Mouse (Mus musculus): Measurements from ENCODE around the gene Lcor. TPM values are rescaled to one million over a fixed set of nuclear protein-coding genes. Genes with fewer than 3 reads are reported as not detected.

Lcor gene
- polyA plus RNA-seq, 1 experiment, result 4.8 TPM

GRCm38 (mm10) chr19:41481887-41482189, 599 bp upstream of the Lcor start:
- H3K36me3 ChIP-seq (ENCODE audit: control insufficient read depth, insufficient read depth, low read length), result no peaks in the 10 kb centered on the region
- 1% methylated on average over 6 of the region's 6 CpGs for WGBS
- no peak for DNase-seq
- peak overlapping the region; percentile 71 for H3K27ac ChIP-seq (ENCODE audit: control insufficient read depth, insufficient read depth, low read length)
- peak overlapping the region; percentile 51 for H3K4me3 ChIP-seq (ENCODE audit: control insufficient read depth, insufficient read depth, low read length)
- no peaks in the 10 kb centered on the region for H3K27me3 ChIP-seq (ENCODE audit: control insufficient read depth, insufficient read depth, low read length)
- no peak for TF ChIP-seq POLR2A (IDR thresholded peaks at IDR 0.05; ENCODE audit: control insufficient read depth, extremely low read depth, insufficient read depth, low read length, poor library complexity)
- TF ChIP-seq CTCF (IDR thresholded peaks at IDR 0.05; ENCODE audit: borderline replicate concordance, control insufficient read depth, extremely low read depth, insufficient read depth, low read length, poor library complexity), result no peak
- peaks cover 9% of the 10 kb centered on the region for H3K4me1 ChIP-seq (replicated peaks; ENCODE audit: control insufficient read depth, insufficient read depth, low read length)

GRCm38 (mm10) chr19:41482909-41483444, 540 bp downstream of the Lcor start:
- Histone ChIP-seq H3K27ac (ENCODE audit: control insufficient read depth, insufficient read depth, low read length) (peak overlapping the region; percentile 70; the same call in 1 of the 2 replicates), H3K4me3 (ENCODE audit: control insufficient read depth, insufficient read depth, low read length) (peak overlapping the region; percentile 97), H3K36me3 (ENCODE audit: control insufficient read depth, insufficient read depth, low read length) (no peaks in the 10 kb centered on the region), H3K4me1 (replicated peaks; ENCODE audit: control insufficient read depth, insufficient read depth, low read length) (peaks cover 9% of the 10 kb centered on the region), H3K27me3 (ENCODE audit: control insufficient read depth, insufficient read depth, low read length) (no peaks in the 10 kb centered on the region)
- 0 out of 2 replicates have a peak, but pooled peaks have one; percentile 36 for TF ChIP-seq POLR2A (IDR thresholded peaks at IDR 0.05; ENCODE audit: control insufficient read depth, extremely low read depth, insufficient read depth, low read length, poor library complexity)
- no peak for TF ChIP-seq CTCF (IDR thresholded peaks at IDR 0.05; ENCODE audit: borderline replicate concordance, control insufficient read depth, extremely low read depth, insufficient read depth, low read length, poor library complexity)
- 3% methylated on average over 84 of the region's 91 CpGs for WGBS
- DNase-seq, result peak; percentile 75

DNA sequence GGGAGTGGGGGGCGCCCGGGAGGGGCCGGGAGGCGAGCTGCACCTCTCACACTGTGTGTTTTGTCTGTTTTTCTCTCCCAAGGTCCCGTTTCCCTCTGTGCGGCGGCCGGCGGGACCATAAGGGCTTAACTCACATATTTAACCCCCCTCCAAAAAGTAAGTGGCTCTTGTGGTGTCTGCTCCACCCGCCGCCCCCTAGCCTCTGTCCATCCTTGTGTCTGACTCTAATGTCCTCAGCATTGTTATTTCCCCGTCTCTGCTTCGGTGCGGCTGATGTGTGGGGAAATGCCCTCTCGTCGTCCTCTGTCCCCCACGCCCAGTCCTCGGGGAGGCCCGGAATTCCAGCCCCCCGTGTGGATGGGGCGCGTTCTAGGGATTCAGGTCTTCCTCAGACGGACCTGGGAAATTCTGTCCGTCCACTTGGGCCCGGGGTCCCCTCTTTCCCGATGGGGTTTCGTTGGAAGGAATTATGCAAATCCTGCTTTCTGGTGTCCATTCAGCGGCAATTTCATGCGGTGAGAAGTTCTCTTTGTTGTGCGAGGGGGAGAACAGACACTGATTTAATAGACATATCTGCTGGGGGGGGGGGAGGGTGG, 1.1 kb downstream of the Lcor start:
- Histone ChIP-seq H3K36me3 (ENCODE audit: control insufficient read depth, insufficient read depth, low read length) (no peaks in the 10 kb centered on the region), H3K4me3 (ENCODE audit: control insufficient read depth, insufficient read depth, low read length) (peak overlapping the region; percentile 97), H3K27ac (ENCODE audit: control insufficient read depth, insufficient read depth, low read length) (no peak overlapping the region), H3K27me3 (ENCODE audit: control insufficient read depth, insufficient read depth, low read length) (no peaks in the 10 kb centered on the region), H3K4me1 (replicated peaks; ENCODE audit: control insufficient read depth, insufficient read depth, low read length) (peaks cover 9% of the 10 kb centered on the region)
- DNase-seq, result no peak
- WGBS, result 4% methylated on average over 28 of the region's 30 CpGs
- TF ChIP-seq POLR2A (IDR thresholded peaks at IDR 0.05; ENCODE audit: control insufficient read depth, extremely low read depth, insufficient read depth, low read length, poor library complexity) (no peak), CTCF (IDR thresholded peaks at IDR 0.05; ENCODE audit: borderline replicate concordance, control insufficient read depth, extremely low read depth, insufficient read depth, low read length, poor library complexity) (no peak)

DNA sequence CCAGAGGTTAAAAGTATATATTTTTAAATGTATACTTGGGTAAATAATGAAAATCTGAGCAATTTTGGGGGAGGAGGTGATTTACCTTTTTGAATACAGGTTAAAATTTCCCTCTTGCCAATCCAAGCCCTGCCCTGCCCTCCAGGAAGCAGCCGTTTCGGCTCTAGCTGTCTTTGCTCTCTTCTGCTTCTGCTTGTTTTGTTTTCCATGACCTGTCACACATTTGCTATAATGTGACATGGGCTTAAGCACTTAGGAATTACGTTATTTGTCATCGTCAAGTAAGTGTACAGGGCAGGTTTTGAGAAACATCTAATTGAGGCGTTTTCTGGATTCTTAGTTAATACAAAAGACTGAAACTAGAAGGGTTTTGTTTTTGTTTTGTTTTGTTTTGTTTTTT, 1.9 kb downstream of the Lcor start:
- TF ChIP-seq CTCF (IDR thresholded peaks at IDR 0.05; ENCODE audit: borderline replicate concordance, control insufficient read depth, extremely low read depth, insufficient read depth, low read length, poor library complexity) (no peak), POLR2A (IDR thresholded peaks at IDR 0.05; ENCODE audit: control insufficient read depth, extremely low read depth, insufficient read depth, low read length, poor library complexity) (no peak)
- no peaks in the 10 kb centered on the region for H3K36me3 ChIP-seq (ENCODE audit: control insufficient read depth, insufficient read depth, low read length)

DNA sequence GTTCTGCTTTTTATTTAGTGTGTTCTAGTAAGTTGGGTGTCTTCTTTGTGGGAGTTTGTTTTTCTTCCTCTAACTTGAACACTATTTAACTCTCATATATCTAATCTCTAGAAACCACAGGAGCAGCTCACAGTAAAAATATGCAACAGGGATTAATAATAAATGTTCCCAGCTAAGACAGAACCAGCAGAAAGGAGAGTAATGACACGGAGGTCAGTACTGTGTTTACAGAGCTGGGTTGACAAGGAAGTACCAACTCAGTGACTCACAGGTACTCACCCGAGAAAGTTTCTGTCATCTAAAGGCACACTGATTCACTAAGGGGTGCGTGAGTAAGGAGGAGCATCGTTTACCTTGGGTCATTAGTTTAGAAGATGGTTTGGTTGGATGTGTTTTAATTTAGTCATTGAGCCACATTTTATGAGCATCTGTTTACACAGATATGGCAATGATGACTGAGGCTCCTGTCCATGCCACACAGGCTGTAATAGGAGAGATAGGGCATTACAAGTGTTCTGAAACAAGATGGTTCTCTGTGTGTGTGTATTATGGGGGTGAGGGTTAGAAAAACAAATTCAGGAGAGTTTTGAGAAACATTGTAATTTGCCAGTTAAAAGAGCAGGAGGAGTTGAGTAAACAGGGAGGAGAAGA, 13.1 kb downstream of the Lcor start:
- TF ChIP-seq CTCF (IDR thresholded peaks at IDR 0.05; ENCODE audit: borderline replicate concordance, control insufficient read depth, extremely low read depth, insufficient read depth, low read length, poor library complexity) (no peak), POLR2A (IDR thresholded peaks at IDR 0.05; ENCODE audit: control insufficient read depth, extremely low read depth, insufficient read depth, low read length, poor library complexity) (no peak)
- 77% methylated on average over 4 of the region's 4 CpGs for WGBS
- no peak overlapping the region for H3K4me3 ChIP-seq (ENCODE audit: control insufficient read depth, insufficient read depth, low read length)
- H3K27me3 ChIP-seq (ENCODE audit: control insufficient read depth, insufficient read depth, low read length), result no peaks in the 10 kb centered on the region
- no peak for DNase-seq
- no peaks in the 10 kb centered on the region for H3K36me3 ChIP-seq (ENCODE audit: control insufficient read depth, insufficient read depth, low read length)
- H3K27ac ChIP-seq (ENCODE audit: control insufficient read depth, insufficient read depth, low read length), result no peak overlapping the region
- H3K4me1 ChIP-seq (replicated peaks; ENCODE audit: control insufficient read depth, insufficient read depth, low read length), result no peaks in the 10 kb centered on the region

More for the DNA sequence above, 1.9 kb downstream of the Lcor start:
- WGBS, result 75% methylated on average over 5 of the region's 5 CpGs
- Histone ChIP-seq H3K27me3 (ENCODE audit: control insufficient read depth, insufficient read depth, low read length) (no peaks in the 10 kb centered on the region), H3K4me3 (ENCODE audit: control insufficient read depth, insufficient read depth, low read length) (no peak overlapping the region), H3K27ac (ENCODE audit: control insufficient read depth, insufficient read depth, low read length) (no peak overlapping the region), H3K4me1 (replicated peaks; ENCODE audit: control insufficient read depth, insufficient read depth, low read length) (peaks cover 9% of the 10 kb centered on the region)
- no peak for DNase-seq

DNA sequence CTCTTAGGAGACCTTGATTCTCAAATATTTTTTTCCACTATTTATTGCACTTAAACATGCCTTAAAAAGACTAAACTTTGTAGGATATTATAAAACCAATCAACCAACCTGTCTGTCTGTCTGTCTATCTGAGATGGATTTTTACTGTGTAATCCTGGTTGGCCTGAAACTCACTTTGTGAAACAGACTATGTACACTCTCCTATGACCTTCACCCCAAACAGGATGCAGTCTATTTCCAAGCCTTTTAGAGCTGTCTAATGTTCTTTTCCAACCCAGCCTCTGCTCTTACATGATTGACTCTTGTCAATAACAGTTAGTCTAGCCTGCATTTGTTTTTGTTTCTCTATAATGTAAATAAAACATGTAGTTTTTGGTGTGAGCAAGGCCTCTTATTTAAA, 13.6 kb downstream of the Lcor start:
- H3K27ac ChIP-seq (ENCODE audit: control insufficient read depth, insufficient read depth, low read length), result no peak overlapping the region
- DNase-seq, result no peak
- H3K4me1 ChIP-seq (replicated peaks; ENCODE audit: control insufficient read depth, insufficient read depth, low read length), result no peaks in the 10 kb centered on the region
- TF ChIP-seq POLR2A (IDR thresholded peaks at IDR 0.05; ENCODE audit: control insufficient read depth, extremely low read depth, insufficient read depth, low read length, poor library complexity) (no peak), CTCF (IDR thresholded peaks at IDR 0.05; ENCODE audit: borderline replicate concordance, control insufficient read depth, extremely low read depth, insufficient read depth, low read length, poor library complexity) (no peak)
- H3K36me3 ChIP-seq (ENCODE audit: control insufficient read depth, insufficient read depth, low read length), result no peaks in the 10 kb centered on the region
- no peaks in the 10 kb centered on the region for H3K27me3 ChIP-seq (ENCODE audit: control insufficient read depth, insufficient read depth, low read length)
- no peak overlapping the region for H3K4me3 ChIP-seq (ENCODE audit: control insufficient read depth, insufficient read depth, low read length)

Data from thymus, adult 2 months (tissue).